Mouse (Mus musculus) liver, embryonic 14.5 days (tissue): Measurements from ENCODE around the gene Scn1b. TPM values are rescaled to one million over a fixed set of nuclear protein-coding genes. Genes with fewer than 3 reads are reported as not detected.

Source experiments
- ATAC-seq: fragments of 200-750 bp; cut with Nextera tagmentation; 2 replicates; pipeline ENCODE4 v1.8.0; 2017; ENCODE audit warnings: moderate number of reproducible peaks, mild to moderate bottlenecking, moderate library complexity; ENCODE audit not compliant: insufficient read depth
- DNase-seq, 3 experiments: peaks; one replicate each; pipeline ENCODE4 v3.0.0-alpha.2; 2012 to 2013; ENCODE audit warnings: low read depth in 3 of 3, low spot score in 3 of 3
- H3K27ac ChIP-seq: fragments of 300-500 bp; sonication (generic); 2 replicates; pipeline ENCODE4 v1.5.1; 2014; ENCODE audit warnings: moderate library complexity, mild to moderate bottlenecking, control low read depth, inconsistent platforms
- H3K27me3 ChIP-seq: fragments of 300-500 bp; sonication (generic); 2 replicates; pipeline ENCODE4 v1.6.1; 2014; ENCODE audit warnings: mild to moderate bottlenecking, low read length, moderate library complexity; ENCODE audit not compliant: control insufficient read depth, insufficient read depth
- H3K36me3 ChIP-seq: fragments of 300-500 bp; sonication (generic); replicated peaks from 2 replicates; pipeline ENCODE4 v1.6.1; 2014; ENCODE audit warnings: low read depth; ENCODE audit not compliant: control insufficient read depth, insufficient read depth
- H3K4me1 ChIP-seq, 2 experiments: fragments of 200-500 bp in 1 of 2; fragments of 300-500 bp in 1 of 2; sonication (generic) in 1 of 2; replicated peaks; 2 replicates each; pipeline ENCODE4 v1.6.1; 2012 to 2014; ENCODE audit warnings: antibody characterized with exemption in 1 of 2, inconsistent platforms in 1 of 2, low read length in 1 of 2; ENCODE audit not compliant: control insufficient read depth in 2 of 2, insufficient read depth in 2 of 2
- H3K4me2 ChIP-seq: fragments of 300-500 bp; sonication (generic); 2 replicates; pipeline ENCODE4 v1.6.1; 2014; ENCODE audit warnings: low read depth, mild to moderate bottlenecking, control low read depth, moderate library complexity
- H3K4me3 ChIP-seq, 2 experiments: fragments of 200-500 bp in 1 of 2; fragments of 300-500 bp in 1 of 2; sonication (generic) in 1 of 2; 2 replicates each; pipeline ENCODE4 v1.5.1; 2012 to 2014; ENCODE audit warnings: low read depth in 2 of 2, low read length in 2 of 2, mild to moderate bottlenecking in 2 of 2, control low read depth in 1 of 2, inconsistent platforms in 1 of 2, moderate library complexity in 1 of 2; ENCODE audit not compliant: insufficient read depth in 1 of 2
- H3K9ac ChIP-seq: fragments of 300-500 bp; sonication (generic); replicated peaks from 2 replicates; pipeline ENCODE4 v1.6.1; 2014; ENCODE audit warnings: mild to moderate bottlenecking, control low read depth, moderate library complexity
- H3K9me3 ChIP-seq: fragments of 300-500 bp; sonication (generic); 2 replicates; pipeline ENCODE4 v1.6.1; 2016; ENCODE audit warnings: low read length, mixed read lengths; ENCODE audit not compliant: control insufficient read depth
- CTCF ChIP-seq: IDR thresholded peaks from 2 replicates; pipeline ENCODE4 v1.5.1; 2016; ENCODE audit warnings: antibody characterized with exemption, low read depth, control low read depth
- EP300 ChIP-seq: IDR thresholded peaks from 2 replicates; pipeline ENCODE4 v1.6.1; 2016; ENCODE audit warnings: antibody characterized with exemption, low read depth
- WGBS: fragments of 180-500 bp; shearing (Covaris S2); extraction: QIAGEN DNeasy Blood & Tissue Kit; methylation state at CpG from one replicate; pipeline ENCODE4 v1.1.7; 2014; ENCODE audit not compliant: insufficient replicate concordance; 5-methylcytosine and 5-hydroxymethylcytosine counted together
- polyA plus RNA-seq, 2 experiments: library from polyadenylated mRNA; depleted of rRNA in 1 of 2; stranded (reverse) in 1 of 2; unstranded in 1 of 2; fragments of >200 nt; fragmentation: Nextera tagmentation in 1 of 2; extraction: Ambion mirVana in 1 of 2; gene quantifications; 2 replicates each; pipeline versions ENCODE4 v1.2.1 to v1.2.3; 2012 to 2014

Gene Scn1b
- polyA plus RNA-seq, 2 experiments = 0.52 to 1.0 TPM

DNA sequence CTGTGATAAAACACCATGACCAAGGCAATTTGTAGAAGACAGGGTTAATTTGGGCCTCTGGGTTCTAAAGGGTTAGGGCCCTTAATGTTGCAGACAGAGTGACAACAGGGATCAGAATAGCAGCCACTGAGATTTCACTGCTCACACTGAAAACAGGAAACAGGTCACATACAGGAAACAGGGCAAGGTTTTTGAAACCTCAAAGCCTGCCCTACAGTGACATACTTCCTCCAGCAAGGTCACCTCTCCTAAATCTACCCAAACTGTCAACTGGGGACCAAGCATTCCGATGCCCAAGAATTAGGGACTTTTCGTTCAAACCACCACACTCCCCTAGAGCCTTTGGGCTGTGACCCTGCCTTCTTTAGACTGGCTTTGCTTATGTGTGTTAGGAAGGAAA is 37.1 kb downstream of the Scn1b start:
- no peak overlapping the region for H3K4me2 ChIP-seq
- H3K4me3 ChIP-seq = no peak overlapping the region
- H3K4me1 ChIP-seq = peaks cover 0 to 4% of the 10 kb centered on the region in 2 experiments; a peak in 1 of 4 replicates
- H3K36me3 ChIP-seq = no peaks in the 10 kb centered on the region
- WGBS = 15% methylated on average over 2 of the region's 2 CpGs
- no peaks in the 10 kb centered on the region for H3K27me3 ChIP-seq
- H3K27ac ChIP-seq = no peak overlapping the region
- DNase-seq (no peak), ATAC-seq (no peak)
- no peaks in the 10 kb centered on the region for H3K9me3 ChIP-seq
- no peak for TF ChIP-seq CTCF
- TF ChIP-seq EP300 = no peak
- H3K9ac ChIP-seq = no peak overlapping the region

DNA sequence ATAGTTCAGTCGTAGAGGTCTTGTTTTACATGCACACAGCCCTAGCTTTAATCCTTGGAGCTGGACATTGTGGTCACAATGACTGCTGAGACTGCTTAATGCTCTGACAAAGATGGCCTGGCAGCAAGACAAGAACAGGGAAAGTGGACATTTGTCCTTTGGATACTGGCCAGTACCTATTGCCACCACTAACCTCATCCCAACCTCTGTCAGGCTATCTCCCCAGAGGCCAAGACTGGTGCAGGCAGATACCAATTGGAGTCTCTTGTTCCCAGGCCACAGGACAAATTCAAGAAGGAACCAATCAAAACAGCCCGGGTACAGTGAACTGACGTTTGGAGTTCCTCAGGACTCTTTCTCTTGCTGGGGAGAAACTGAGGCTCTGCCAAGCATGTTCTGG is 38.6 kb downstream of the Scn1b start:
- no peak for ATAC-seq
- no peak overlapping the region for H3K4me3 ChIP-seq
- DNase-seq = no peak
- 53% methylated on average over 3 of the region's 3 CpGs for WGBS
- H3K9me3 ChIP-seq = no peaks in the 10 kb centered on the region
- H3K36me3 ChIP-seq = no peaks in the 10 kb centered on the region
- no peak overlapping the region for H3K4me2 ChIP-seq
- H3K27me3 ChIP-seq = no peaks in the 10 kb centered on the region
- no peak overlapping the region for H3K27ac ChIP-seq
- no peak overlapping the region for H3K9ac ChIP-seq
- TF ChIP-seq CTCF = no peak
- no peak for TF ChIP-seq EP300
- H3K4me1 ChIP-seq = peaks cover 0 to 6% of the 10 kb centered on the region in 2 experiments; a peak in 1 of 4 replicates

DNA sequence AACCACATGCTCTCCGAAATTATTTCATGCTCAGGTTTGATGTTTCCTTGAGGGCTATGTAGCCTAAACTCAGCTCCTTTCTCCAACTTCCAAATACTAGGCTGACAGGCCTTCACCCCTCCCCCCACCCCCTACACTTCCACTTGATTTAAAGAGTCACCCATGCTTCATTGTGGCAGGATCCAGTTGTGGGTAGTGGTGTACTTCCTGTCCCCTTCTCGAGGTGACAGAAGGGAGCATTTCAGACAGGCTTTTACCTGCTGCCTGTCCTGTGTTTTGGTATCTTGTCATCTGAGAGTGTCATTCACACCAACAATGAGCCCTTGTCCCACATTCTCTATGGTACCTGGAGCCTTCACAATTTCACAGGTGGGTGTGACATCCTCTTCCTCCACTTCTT is 39.5 kb downstream of the Scn1b start:
- H3K27ac ChIP-seq = no peak overlapping the region
- H3K27me3 ChIP-seq = no peaks in the 10 kb centered on the region
- DNase-seq = no peak
- no peak overlapping the region for H3K9ac ChIP-seq
- H3K4me1 ChIP-seq = peaks cover 0 to 6% of the 10 kb centered on the region in 2 experiments; a peak in 1 of 4 replicates
- WGBS = 18% methylated on average over 2 of the region's 2 CpGs
- H3K4me2 ChIP-seq = no peak overlapping the region
- no peak for ATAC-seq
- no peak overlapping the region for H3K4me3 ChIP-seq
- TF ChIP-seq CTCF = no peak
- no peak for TF ChIP-seq EP300
- no peaks in the 10 kb centered on the region for H3K9me3 ChIP-seq
- no peaks in the 10 kb centered on the region for H3K36me3 ChIP-seq

DNA sequence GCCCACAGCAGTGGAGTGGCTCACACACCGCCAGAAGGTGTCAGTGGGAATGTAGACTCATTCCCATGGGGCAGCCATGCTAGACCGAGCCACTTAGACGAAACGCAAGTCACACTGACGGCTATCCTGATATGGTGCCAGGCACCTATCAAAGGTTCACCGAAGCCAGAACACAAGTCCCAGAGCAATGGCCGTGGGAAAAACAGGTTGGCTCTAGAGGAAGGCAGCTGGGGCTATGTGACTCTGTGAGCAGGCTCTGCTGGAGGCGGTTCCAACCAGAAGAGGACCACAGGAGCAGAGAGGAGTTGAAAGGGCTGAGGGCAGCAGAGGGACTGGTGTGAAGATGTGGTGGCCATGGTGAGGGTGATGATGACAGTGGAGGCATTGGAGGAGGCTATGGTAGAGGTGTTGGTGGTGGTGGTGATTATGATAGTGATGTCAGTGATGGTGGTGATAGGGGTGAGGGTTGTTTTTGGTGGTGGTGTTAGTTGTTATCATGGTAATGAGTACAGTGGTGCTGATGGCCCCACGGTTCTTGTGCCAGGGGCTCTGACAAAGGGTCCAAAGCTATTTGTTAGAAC is 40.5 kb downstream of the Scn1b start:
- Histone ChIP-seq H3K4me1 (peaks cover 0 to 6% of the 10 kb centered on the region in 2 experiments; a peak in 1 of 4 replicates), H3K9ac (no peak overlapping the region), H3K4me2 (no peak overlapping the region), H3K9me3 (no peaks in the 10 kb centered on the region), H3K4me3 (no peak overlapping the region), H3K27me3 (no peaks in the 10 kb centered on the region), H3K36me3 (no peaks in the 10 kb centered on the region), H3K27ac (no peak overlapping the region)
- DNase-seq (no peak), ATAC-seq (no peak)
- 67% methylated on average over 9 of the region's 9 CpGs for whole genome bisulfite sequencing
- TF ChIP-seq EP300 (no peak), CTCF (no peak)

DNA sequence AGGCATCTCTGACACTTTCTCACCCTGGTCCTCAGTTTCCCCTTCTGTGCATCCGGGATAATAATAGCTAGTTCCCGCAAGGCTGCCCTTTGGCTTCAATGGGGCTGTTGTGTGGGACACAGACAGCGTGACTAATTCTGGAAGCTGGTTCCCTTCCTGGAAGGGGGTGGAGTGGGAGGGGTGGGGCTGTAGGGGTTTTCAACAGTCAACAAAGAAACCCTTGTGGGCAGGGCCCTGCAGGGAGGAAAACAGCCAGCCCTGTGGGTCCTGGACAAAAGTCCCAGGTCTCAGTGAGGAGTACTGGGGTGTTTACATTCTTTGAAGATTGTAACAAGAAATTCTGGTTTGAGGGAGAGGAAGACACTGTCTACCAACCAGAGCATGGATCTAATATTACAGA is 41.6 kb downstream of the Scn1b start:
- ATAC-seq = no peak
- H3K27ac ChIP-seq = no peak overlapping the region
- H3K4me1 ChIP-seq = peaks cover 0 to 6% of the 10 kb centered on the region in 2 experiments; a peak in 1 of 4 replicates
- no peak for DNase-seq
- no peak overlapping the region for H3K4me3 ChIP-seq
- H3K27me3 ChIP-seq = no peaks in the 10 kb centered on the region
- no peak for TF ChIP-seq CTCF
- no peak for TF ChIP-seq EP300
- no peak overlapping the region for H3K9ac ChIP-seq
- no peak overlapping the region for H3K4me2 ChIP-seq
- WGBS = 41% methylated on average over 3 of the region's 3 CpGs
- H3K9me3 ChIP-seq = no peaks in the 10 kb centered on the region
- H3K36me3 ChIP-seq = no peaks in the 10 kb centered on the region
